Mouse (Mus musculus) liver, adult 2 months (tissue): ENCODE data around the gene Nmu. TPM values are rescaled to one million over a fixed set of nuclear protein-coding genes. Genes with fewer than 3 reads are reported as not detected.

Experiments used
- DNase-seq: peaks from one replicate; pipeline ENCODE4 v3.0.0-alpha.2; 2011; ENCODE audit warnings: low read depth, low spot score; ENCODE audit errors: extremely low read depth
- H3K27ac ChIP-seq: fragments of 200-500 bp; replicated peaks from 2 replicates; pipeline ENCODE4 v1.5.1; 2012; ENCODE audit warnings: low read depth, mild to moderate bottlenecking, control low read depth, inconsistent platforms, low read length; ENCODE audit not compliant: insufficient read depth
- H3K27me3 ChIP-seq: fragments of 200-500 bp; 2 replicates; pipeline ENCODE4 v1.6.1; 2012; ENCODE audit warnings: mild to moderate bottlenecking, moderate library complexity, low read length, inconsistent platforms; ENCODE audit not compliant: control insufficient read depth, insufficient read depth
- H3K36me3 ChIP-seq: fragments of 200-500 bp; 2 replicates; pipeline ENCODE4 v1.6.1; 2012; ENCODE audit warnings: low read length, inconsistent platforms; ENCODE audit not compliant: control insufficient read depth, insufficient read depth
- H3K4me1 ChIP-seq: fragments of 200-500 bp; 2 replicates; pipeline ENCODE4 v1.6.1; 2011; ENCODE audit warnings: low read length; ENCODE audit not compliant: control insufficient read depth, insufficient read depth
- H3K4me3 ChIP-seq: fragments of 200-500 bp; 2 replicates; pipeline ENCODE4 v1.5.1; 2011; ENCODE audit warnings: low read depth, mild to moderate bottlenecking, control low read depth, low read length, moderate library complexity; ENCODE audit not compliant: insufficient read depth
- H3K79me2 ChIP-seq: fragments of 200-500 bp; 2 replicates; pipeline ENCODE4 v1.6.1; 2012; ENCODE audit warnings: inconsistent platforms, mild to moderate bottlenecking, low read length, moderate library complexity; ENCODE audit not compliant: control insufficient read depth, insufficient read depth
- H3K9ac ChIP-seq: fragments of 200-500 bp; 2 replicates; pipeline ENCODE4 v1.6.1; 2012; ENCODE audit warnings: low read depth, mild to moderate bottlenecking, control low read depth, inconsistent platforms, low read length
- CTCF ChIP-seq: fragments of 200-500 bp; IDR thresholded peaks from 2 replicates; pipeline ENCODE4 v1.5.1; 2011; ENCODE audit warnings: low read depth, low read length, control low read depth
- POLR2A ChIP-seq: fragments of 200-500 bp; IDR thresholded peaks from 2 replicates; pipeline ENCODE4 v1.6.1; 2011; ENCODE audit warnings: low read length, control low read depth; ENCODE audit not compliant: insufficient read depth; ENCODE audit errors: extremely low read depth
- WGBS: fragments of 180-500 bp; shearing (Covaris S2); methylation state at CpG from one replicate; pipeline ENCODE4 v1.1.7; 2018; 5-methylcytosine and 5-hydroxymethylcytosine counted together
- polyA plus RNA-seq: library from polyadenylated mRNA; depleted of rRNA; stranded (reverse); fragments of >200 nt; gene quantifications from 2 replicates; pipeline ENCODE4 v1.2.3, GENCODE M21; 2012
- total RNA-seq: library from RNA; depleted of rRNA; stranded (reverse); fragments of >200 nt; gene quantifications from 2 replicates; pipeline ENCODE4 v1.2.3, GENCODE M21; 2014

Nmu gene
- total and polyA plus RNA-seq, 2 experiments = not detected

DNA sequence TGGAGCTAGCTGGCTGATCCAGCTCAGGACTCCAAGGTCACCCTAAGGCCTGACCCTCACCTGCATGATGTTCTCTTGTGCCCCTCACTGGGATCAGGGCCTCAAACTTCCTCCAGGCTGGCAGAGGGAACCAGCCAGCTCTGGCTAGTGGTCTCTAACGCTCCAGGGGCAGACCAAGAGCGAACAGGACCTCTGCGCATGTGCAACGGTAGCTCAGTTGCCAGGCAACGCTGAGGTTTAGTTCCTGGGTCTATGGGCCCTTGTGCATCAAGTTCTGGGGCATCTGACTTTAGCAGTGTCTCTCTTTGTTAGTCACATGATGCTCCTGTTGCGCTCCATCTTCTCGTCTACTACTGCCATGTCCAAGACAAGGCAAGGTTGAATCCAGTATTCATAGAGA, 32.6 kb downstream of the Nmu start, which contains the start of gene Pdcl2:
Gene Pdcl2 (minus strand): TSS at position 204 of the 400 bp plus-strand sequence.
- no peak for DNase-seq
- WGBS = 89% methylated on average over 7 of the region's 7 CpGs

DNA sequence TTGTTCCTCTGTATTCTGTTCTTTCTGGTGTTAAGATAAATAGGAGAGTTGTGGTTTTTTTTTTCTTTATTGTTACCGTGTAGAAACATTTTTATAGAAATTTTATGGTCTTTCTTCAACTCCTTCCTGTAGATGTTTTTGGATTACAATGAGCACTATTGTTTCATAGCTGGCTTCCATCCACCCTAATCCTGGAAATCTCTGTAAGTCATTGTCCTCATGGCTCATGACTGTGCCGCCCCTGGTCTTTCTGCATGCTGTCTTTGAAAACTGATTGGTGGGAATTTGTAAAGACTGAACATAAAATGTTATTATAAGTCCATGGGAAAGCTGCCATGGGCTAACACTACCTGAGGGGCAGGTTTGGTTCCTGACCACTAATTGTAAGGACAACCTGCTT, 36.3 kb downstream of the Nmu start:
- Histone ChIP-seq H3K27ac (no peak overlapping the region), H3K4me3 (no peak overlapping the region), H3K27me3 (no peaks in the 10 kb centered on the region), H3K79me2 (no peaks in the 10 kb centered on the region), H3K4me1 (no peaks in the 10 kb centered on the region), H3K9ac (no peak overlapping the region), H3K36me3 (no peaks in the 10 kb centered on the region)
- DNase-seq = no peak
- TF ChIP-seq POLR2A = no peak
- TF ChIP-seq CTCF = no peak
- WGBS = 82% methylated on average over 2 of the region's 2 CpGs

More for the DNA sequence above, 32.6 kb downstream of the Nmu start, which contains the start of gene Pdcl2:
- Histone ChIP-seq H3K36me3 (no peaks in the 10 kb centered on the region), H3K4me1 (no peaks in the 10 kb centered on the region), H3K9ac (no peak within 1 kb of the TSS), H3K27ac (no peak within 1 kb of the TSS), H3K27me3 (no peaks in the 10 kb centered on the region), H3K79me2 (no peaks in the 10 kb centered on the region), H3K4me3 (no peak within 1 kb of the TSS)
- TF ChIP-seq POLR2A = no peak
- TF ChIP-seq CTCF = no peak

DNA sequence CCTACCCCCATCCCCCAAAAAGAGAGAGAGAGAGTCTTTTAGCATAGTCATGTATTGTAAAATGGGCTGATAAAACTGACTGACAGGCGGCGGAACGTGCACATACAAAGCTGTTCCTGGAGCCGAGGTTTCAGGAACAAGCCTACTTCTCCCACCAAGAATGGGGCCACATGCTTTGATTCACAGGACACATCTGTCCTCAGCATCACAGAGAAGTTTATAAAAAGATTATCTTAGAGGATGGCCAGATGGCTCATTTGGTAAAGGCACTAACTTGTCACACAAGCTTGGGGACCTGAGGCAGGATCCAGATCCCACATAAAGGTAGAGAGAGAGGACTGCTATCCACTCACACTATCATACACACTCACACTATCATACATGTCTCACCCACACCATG, 38.5 kb downstream of the Nmu start:
- no peaks in the 10 kb centered on the region for H3K36me3 ChIP-seq
- no peaks in the 10 kb centered on the region for H3K4me1 ChIP-seq
- no peak for TF ChIP-seq CTCF
- no peak for TF ChIP-seq POLR2A
- no peak overlapping the region for H3K27ac ChIP-seq
- DNase-seq = no peak
- WGBS = 91% methylated on average over 4 of the region's 4 CpGs
- no peaks in the 10 kb centered on the region for H3K27me3 ChIP-seq
- no peaks in the 10 kb centered on the region for H3K79me2 ChIP-seq
- no peak overlapping the region for H3K9ac ChIP-seq
- H3K4me3 ChIP-seq = no peak overlapping the region

DNA sequence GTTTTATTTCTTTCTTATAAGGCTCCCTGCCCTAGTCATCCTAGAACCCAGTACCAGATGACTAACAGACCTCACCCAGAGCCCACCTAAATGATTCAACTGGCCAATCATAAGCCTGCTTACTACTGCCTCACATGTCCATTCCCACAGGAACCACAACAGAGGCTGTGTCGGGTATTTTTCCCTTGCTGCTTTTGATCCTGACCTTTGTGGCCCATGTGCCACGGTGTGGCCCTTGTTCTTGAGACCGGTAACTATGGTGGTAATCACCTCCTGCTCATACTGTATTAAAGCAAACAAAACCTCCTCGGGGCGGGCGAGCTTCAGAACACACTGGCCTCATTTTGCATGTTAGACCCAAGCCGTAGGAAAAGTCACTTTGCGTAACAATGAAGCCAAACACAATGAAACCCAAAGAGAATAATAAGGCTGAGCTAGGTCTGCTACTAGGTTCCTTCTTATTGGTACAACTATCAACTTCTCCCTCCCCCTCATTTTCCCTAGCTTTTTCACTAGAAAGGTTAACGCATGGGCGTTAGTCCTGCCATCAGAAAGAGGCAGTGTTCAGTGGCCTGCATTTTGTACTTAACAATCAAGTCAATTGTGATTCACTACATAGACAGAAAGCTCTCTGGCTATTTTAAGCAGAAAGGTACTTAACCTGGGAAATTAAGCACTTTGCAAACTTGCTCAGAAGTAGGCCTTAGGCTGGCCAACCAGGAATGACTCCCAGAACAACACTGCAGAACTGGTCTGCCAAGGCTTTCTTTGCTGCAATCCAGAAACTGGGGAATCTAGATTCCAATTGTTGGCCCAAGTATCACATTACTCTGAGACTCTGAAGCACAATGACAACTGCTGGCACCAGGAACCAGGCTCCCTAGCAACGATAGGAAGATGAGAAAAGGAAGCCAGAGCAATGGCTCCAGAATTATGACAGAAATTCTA, 42.1 kb downstream of the Nmu start:
- Histone ChIP-seq H3K36me3 (no peaks in the 10 kb centered on the region), H3K4me1 (no peaks in the 10 kb centered on the region), H3K79me2 (no peaks in the 10 kb centered on the region), H3K27ac (no peak overlapping the region), H3K4me3 (no peak overlapping the region), H3K27me3 (no peaks in the 10 kb centered on the region), H3K9ac (no peak overlapping the region)
- 69% methylated on average over 11 of the region's 11 CpGs for WGBS
- DNase-seq = no peak
- TF ChIP-seq CTCF (no peak), POLR2A (no peak)

DNA sequence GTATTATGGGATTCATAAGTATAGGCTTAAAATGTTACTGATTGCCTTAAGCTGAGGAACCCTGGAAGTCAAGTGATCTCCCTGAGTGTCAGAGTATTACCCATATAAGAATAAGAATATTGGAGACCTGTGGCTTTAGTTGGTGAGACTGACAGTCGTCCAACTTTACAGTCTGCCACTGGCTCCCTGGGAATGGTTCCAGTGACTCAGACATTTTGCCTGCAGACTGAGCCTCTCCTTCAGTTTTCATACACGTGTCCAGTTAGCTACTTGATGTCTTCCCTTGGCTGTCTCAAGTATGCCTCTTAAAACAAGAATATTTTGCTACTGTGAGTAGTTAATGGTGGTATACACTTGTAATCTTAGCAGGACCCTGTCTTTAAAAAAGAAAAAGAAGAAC, 55.4 kb downstream of the Nmu start:
- Histone ChIP-seq H3K9ac (no peak overlapping the region), H3K36me3 (no peaks in the 10 kb centered on the region), H3K79me2 (peaks cover 3% of the 10 kb centered on the region; the same call in 1 of the 2 replicates), H3K27me3 (no peaks in the 10 kb centered on the region), H3K4me1 (0 out of 2 replicates have a peak, but pooled peaks cover 2% of the 10 kb centered on the region), H3K4me3 (no peak overlapping the region), H3K27ac (no peak overlapping the region)
- TF ChIP-seq CTCF (no peak), POLR2A (no peak)
- WGBS = 82% methylated on average over 2 of the region's 2 CpGs
- no peak for DNase-seq

DNA sequence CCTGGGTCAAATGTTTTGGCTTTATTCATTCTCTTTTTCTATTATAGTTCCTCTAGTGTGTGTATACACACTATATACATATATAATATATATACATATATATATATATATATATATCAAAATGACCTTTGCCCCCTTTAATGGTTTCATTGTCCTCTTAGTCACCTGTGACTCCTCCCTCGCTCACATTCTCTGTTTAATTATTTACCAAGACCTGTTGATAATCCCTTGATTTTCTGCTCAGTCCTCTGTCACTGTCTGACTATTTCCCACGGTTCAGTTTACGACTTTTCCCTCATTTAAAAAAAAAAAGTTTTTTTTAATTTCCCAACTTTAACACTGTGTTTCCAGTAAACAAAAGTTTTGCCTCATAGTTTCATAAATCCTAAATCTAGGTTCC, 57.3 kb downstream of the Nmu start:
- H3K27ac ChIP-seq = no peak overlapping the region
- H3K27me3 ChIP-seq = no peaks in the 10 kb centered on the region
- peaks cover 3% of the 10 kb centered on the region; the same call in 1 of the 2 replicates for H3K4me1 ChIP-seq
- H3K79me2 ChIP-seq = peaks cover 3% of the 10 kb centered on the region; the same call in 1 of the 2 replicates
- H3K36me3 ChIP-seq = no peaks in the 10 kb centered on the region; the same call in 1 of the 2 replicates
- TF ChIP-seq POLR2A (no peak), CTCF (no peak)
- 29% methylated on average over 3 of the region's 3 CpGs for WGBS
- peak; percentile 74 for DNase-seq
- no peak overlapping the region for H3K9ac ChIP-seq
- no peak overlapping the region for H3K4me3 ChIP-seq
